Mouse (Mus musculus): ENCODE measurements around the gene As3mt.

Gene As3mt

DNA sequence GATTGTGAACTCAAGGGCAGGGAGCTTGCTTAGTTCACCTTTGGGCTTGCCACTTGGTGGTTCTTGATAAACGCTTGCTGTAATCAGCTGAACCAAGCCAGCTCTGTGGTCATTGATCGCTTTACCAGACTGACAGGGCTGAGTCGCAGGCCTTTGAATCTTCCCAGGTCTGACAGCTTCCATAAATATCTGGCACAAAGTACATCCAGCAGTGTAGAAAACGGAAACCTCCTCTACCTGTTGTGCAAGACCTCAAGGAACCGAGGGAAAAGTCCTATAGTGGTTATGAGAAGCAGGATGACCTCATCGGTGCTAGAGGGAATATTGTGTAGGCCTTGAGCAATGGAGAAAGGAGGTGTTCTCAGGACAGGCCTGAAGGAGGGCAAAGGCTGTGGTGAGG is 77.2 kb downstream of the As3mt start:
- no peak for DNase-seq (ENCODE audit: low spot score in 2 of 2)

DNA sequence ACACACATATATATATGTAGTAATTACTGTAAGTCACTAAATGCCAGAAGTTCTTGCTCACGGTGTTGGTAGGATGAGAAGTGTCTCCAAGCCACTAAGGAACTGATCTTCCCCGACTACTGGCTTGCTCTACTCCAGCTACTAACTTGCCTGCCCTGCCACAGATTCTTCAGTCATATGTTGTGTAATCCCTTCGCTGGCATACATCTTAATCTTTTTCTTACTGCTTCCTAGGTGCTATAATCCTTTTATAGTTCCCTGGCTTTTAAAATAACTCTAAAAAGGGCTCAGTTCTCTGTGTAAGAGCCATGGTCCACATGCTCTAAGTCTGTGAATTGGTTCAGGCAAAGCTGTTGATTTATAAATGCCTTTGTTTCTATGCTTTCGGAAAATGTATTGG is 78.4 kb downstream of the As3mt start:
- no peak for DNase-seq (ENCODE audit: low spot score in 2 of 2)

DNA sequence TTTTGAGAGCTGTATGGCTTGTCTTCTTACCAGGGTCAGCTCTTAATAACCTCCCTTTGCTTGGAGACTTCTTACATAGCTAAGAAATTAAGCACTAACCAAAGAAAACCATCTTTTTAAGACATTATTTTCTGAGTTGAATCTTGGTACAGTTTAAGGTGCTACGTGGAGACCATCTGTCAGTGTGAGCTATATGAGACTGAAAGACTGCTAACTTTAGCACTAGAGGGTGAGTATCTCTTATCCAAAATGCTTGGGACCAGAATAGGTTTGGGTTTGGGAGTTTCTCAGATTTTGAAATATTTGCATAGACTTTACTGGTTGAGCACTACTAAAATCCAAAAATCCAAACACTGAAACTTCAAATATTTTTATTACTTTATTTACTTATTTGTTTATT is 82.5 kb downstream of the As3mt start:
- DNase-seq (ENCODE audit: low spot score in 2 of 2) = no peak
